Mouse (Mus musculus) cerebellum, postnatal 14 days (tissue): ENCODE measurements at regions not wholly inside any gene's neighbourhood (a gene's known extent, or its start where the extent isn't known, plus 50 kb on each side); places are given as distances from the start of the nearest gene placed in this dataset.

ENCODE experiments used
- DNase-seq, 2 experiments: peaks; one replicate each; pipeline ENCODE4 v3.0.0; 2021; ENCODE audit warnings: mixed read lengths in 2 of 2

- DNase-seq: no peak
Observed at GRCm38 (mm10) chr6:127253935-127254334, 101.9 kb upstream of the Ccnd2 start.

GRCm38 (mm10) chr6:127263903-127264680 lies 112.1 kb upstream of the Ccnd2 start:
- DNase-seq: peak; percentile 42 to 45

GRCm38 (mm10) chr6:127265063-127265775 lies 113.2 kb upstream of the Ccnd2 start:
- DNase-seq: peak in 1 of 2 experiments; percentile 8

- peak; percentile 85 to 89 for DNase-seq
Observed at GRCm38 (mm10) chr6:127265901-127266812, 114.2 kb upstream of the Ccnd2 start.

GRCm38 (mm10) chr6:127266813-127267165 lies 114.8 kb upstream of the Ccnd2 start:
- peak; percentile 50 to 63 for DNase-seq

- no peak for DNase-seq
Observed at GRCm38 (mm10) chr6:127269021-127269420, 117.0 kb upstream of the Ccnd2 start.

GRCm38 (mm10) chr6:127269525-127270044 lies 117.6 kb upstream of the Ccnd2 start:
- DNase-seq: no peak

GRCm38 (mm10) chr6:127270774-127271173 lies 118.8 kb upstream of the Ccnd2 start:
- no peak for DNase-seq

GRCm38 (mm10) chr6:127271418-127271817 lies 119.4 kb upstream of the Ccnd2 start:
- DNase-seq: no peak

GRCm38 (mm10) chr6:127272630-127273029 lies 120.6 kb upstream of the Ccnd2 start:
- DNase-seq: peak; percentile 7 to 40

- no peak for DNase-seq
Observed at GRCm38 (mm10) chr6:127274732-127275429, 122.9 kb upstream of the Ccnd2 start.

- no peak for DNase-seq
Observed at GRCm38 (mm10) chr6:127275430-127275784, 123.4 kb upstream of the Ccnd2 start.

- no peak for DNase-seq
Observed at GRCm38 (mm10) chr6:127276362-127276761, 124.4 kb upstream of the Ccnd2 start.

- no peak for DNase-seq
Observed at GRCm38 (mm10) chr6:127278402-127278801, 126.4 kb upstream of the Ccnd2 start.

GRCm38 (mm10) chr6:127284226-127284625 lies 132.2 kb upstream of the Ccnd2 start:
- no peak for DNase-seq

GRCm38 (mm10) chr6:127286681-127287476 lies 134.9 kb upstream of the Ccnd2 start:
- DNase-seq: no peak

GRCm38 (mm10) chr6:127288946-127289345 lies 137.0 kb upstream of the Ccnd2 start:
- DNase-seq: no peak

- no peak for DNase-seq
Observed at GRCm38 (mm10) chr6:127291937-127292336, 139.9 kb upstream of the Ccnd2 start.

GRCm38 (mm10) chr6:127293829-127294228 lies 141.8 kb upstream of the Ccnd2 start:
- DNase-seq: no peak

- no peak for DNase-seq
Observed at GRCm38 (mm10) chr6:127298105-127298504, 146.1 kb upstream of the Ccnd2 start.
